Mouse (Mus musculus): Measurements from ENCODE around the gene Spesp1.

DNA sequence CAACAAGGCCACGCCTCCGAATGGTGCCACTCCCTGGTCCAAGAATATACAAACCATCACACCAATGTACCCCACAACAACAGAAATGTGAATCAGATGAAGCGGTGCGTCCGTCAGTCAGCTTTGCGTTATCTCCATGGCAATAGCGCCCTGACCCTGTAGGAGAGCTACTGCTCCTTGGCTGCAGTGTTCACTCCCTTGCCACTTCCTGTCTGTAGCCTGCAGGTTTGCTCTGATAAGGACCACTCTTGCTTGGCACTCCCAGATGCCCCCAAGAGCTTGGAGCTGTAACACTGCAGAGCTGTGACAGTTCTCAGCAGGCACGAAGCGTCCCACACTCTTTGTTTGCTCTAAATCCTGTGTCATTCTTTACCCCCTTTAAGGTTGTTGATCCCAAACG is 16.7 kb downstream of the Spesp1 start:
- TF ChIP-seq ZNF384 (IDR thresholded peaks at IDR 0.05; ENCODE audit: low read depth, low read length) (no peak), POLR2A (IDR thresholded peaks at IDR 0.05; ENCODE audit: low read depth, low read length) (no peak), SIN3A (IDR thresholded peaks at IDR 0.05; ENCODE audit: low read length) (no peak), POLR2AphosphoS2 (IDR thresholded peaks at IDR 0.05; ENCODE audit: low read depth, low read length) (no peak), EP300 (IDR thresholded peaks at IDR 0.05; ENCODE audit: low read length) (no peak), ETS1 (conservative IDR thresholded peaks at IDR 0.05; ENCODE audit: low read depth, low read length) (no peak)
